Mouse (Mus musculus) heart, adult 8-10 months (tissue): Measurements from ENCODE around the gene Trim15. TPM values are rescaled to one million over a fixed set of nuclear protein-coding genes. Genes with fewer than 3 reads are reported as not detected.

ENCODE experiments used
- DNase-seq: peaks from one replicate; pipeline ENCODE4 v3.0.0; 2022; ENCODE audit warnings: low spot score
- total RNA-seq, 4 experiments: library from RNA; stranded (reverse); gene quantifications; 2 replicates each; pipeline ENCODE4 v1.2.4; 2022

The Trim15 gene
- total RNA-seq, 4 experiments from 2014 or later: not detected

DNA sequence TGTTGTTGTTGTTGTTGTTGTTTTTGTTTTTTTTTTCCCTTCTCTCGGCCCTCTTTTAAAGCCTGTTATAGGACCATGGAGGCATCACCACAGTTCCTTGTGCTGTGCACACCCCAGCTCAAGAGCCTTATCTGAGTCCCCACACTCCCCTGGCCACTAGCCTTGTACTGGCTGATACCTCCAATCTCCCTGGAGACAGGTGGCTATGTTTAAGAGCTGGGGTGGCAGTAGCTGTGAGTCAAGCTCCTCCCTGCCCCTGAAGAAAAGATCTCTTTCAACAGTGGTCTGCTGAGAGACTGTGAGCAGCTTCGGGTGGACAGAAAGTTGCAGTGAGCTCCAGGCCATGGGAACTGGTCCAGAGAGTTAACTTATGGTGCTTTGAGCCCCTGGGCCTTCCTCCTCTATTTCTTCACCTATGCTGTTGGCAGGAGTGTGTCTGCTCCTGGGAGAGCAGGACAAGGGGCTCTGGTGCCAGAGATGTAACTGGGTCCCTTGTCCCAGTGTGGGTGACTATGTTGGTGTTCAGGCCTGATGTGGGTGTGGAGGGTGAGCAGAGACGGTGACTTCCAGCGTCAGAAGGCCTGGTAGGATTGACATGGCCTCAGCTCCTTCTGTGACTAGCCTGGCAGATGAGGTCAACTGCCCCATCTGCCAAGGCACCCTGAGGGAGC is 2.4 kb upstream of the Trim15 start, which contains the start of gene Trim10:
TSS of gene Trim10 (plus strand) at position 291 of the 671 bp plus-strand sequence.
- no peak for DNase-seq

DNA sequence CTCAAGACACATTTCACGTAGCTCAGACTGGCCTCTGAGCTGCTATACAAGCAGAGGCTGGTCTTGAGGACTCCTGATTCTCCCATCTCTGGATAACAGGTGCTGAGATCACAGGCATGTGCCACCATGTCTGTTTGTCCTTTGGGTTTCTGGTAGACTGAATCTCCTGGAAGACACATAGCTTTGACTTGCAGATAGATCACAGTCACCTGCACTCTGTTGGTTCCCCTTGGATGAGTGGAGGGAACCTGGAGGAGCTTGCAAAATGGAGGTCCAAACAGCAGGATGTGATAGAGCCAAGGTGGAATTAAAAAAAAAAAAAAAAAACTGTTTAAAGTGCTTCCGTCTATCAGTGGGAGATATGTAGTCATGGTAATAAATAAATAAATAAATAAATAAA is 1.8 kb upstream of the Trim15 start:
- no peak for DNase-seq

DNA sequence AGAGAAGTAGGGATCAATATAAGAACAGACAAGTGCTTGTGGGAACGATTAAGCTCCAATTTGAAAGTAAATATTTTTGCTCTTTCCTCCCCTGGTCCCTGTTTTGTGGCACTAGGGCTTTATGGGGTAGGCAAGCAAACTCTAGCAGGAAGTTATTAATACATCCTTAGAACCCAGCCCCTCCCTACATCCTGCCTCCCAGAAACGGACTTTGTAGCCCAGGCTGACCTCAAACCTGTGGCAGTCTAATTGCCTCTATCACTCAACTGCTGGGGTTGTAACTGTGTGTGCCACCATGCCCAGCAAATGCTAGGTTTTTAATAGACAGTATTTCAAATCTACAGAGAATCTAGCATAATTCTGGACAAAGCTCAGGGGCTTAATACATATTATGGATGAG is 5.3 kb downstream of the Trim15 start:
- no peak for DNase-seq

DNA sequence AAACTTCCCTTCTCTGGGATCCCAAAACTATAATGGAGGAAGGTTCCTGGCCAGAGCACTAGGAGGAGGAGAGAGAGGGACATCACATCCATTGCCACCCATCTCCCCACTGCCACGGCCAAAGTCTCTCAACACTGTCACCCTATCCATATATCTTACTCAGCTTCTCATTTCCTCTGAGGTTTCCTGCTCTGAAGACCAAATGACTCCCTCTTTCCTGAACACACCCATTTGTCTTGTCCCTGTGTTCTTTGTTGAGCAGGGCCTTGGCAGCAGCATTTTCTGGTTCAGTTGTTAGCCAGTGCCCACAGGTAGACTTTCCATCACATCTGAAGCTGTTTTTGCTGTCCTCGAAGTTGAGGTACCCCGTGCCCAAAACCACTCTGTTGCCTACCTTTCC is 8.8 kb downstream of the Trim15 start:
- DNase-seq: no peak

DNA sequence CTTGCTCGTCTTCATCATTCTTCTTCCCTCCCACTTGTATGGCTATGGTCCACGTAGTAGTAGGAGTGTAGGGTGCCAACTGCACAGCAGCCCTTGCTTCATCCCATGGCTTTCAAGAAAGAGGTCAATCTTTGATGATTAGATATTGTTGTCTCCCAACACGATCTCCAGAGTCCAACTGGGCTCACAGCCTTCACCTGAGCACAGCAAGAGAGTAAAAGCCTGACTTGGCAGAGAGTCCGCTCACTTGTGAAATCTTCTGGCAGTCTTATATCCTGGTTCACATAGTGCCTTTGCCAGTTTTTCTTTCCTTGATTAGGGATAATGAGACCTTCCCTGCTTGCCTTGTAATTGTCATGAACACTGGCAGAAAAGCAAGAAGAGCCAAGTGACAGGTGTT is 10.8 kb downstream of the Trim15 start:
- DNase-seq: no peak

DNA sequence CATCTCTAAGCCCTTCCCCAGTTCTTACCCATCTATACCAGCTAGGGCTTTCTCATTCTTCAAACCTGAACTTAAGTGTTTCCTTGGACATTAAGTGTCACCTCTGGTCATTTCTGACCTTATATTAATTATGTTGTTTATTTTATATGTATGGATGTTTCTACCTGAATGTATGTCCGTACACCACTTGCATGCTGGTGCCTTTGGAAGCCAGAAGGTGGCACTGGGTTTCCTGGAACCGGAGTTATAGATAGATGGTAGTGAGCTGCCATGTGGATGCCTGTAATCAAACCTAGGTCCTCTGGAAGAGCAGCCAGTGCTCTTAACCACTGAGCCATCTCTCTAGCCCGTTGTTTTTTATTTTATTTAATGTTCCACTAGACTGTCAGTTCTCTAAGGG is 11.5 kb downstream of the Trim15 start:
- no peak for DNase-seq

DNA sequence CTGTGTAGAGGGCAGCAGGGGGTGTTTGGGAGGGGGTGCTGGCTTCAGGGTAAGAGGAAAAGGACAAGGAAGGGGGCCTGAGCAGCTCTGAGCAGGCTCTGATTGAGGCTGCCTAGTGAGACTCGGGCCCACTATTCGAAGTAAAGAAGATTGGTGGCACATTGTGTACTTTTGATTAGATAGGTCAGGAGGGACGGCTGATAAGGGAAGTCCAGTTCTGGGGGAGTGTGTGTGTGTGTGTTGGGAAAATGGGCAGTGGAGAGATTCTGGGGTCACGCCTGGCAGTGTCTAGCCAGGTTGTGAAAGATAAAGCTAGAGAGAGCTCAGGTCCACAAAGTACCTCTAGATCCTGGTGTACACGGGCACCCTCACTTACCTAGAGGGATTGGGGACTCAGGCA is 15.4 kb downstream of the Trim15 start:
- no peak for DNase-seq

DNA sequence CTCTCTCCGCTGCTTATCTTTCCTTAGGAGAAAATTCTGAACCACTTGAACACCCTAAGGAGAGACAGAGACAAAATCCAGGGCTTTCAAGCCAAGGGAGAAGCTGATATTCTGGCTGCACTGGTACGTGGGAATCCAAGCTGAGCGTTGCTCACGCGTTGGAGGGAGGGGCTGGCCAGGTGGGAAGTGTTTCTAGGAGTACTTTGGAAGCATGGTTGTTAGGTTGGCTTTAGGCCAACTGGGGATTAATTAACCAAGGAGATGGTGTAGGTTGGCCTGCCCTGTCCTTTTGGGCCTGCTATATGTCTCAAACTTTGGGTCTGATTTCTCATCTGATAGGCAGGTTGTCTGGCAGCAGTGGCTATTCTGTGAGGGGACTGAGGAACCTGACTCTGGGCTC is 15.8 kb downstream of the Trim15 start:
- no peak for DNase-seq

DNA sequence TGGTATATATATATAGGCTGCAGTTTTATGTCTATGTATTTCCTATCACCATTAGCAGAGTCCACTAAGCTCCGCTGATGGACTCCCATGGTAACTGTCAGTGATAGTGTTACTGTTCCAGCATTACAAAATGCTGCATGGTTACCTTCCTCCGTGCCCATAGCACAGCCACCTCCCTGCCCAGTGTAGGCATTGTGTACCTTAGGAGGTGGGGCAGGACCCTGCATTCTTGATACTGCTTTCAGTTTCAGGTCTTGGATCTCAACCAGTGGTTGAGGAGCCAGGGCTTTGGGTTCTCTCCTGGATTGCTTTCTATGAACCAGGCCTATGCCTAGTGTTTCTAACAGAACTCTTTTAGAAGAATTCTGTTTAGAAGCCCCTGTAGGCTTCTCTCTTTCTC is 17.0 kb downstream of the Trim15 start:
- DNase-seq: no peak

DNA sequence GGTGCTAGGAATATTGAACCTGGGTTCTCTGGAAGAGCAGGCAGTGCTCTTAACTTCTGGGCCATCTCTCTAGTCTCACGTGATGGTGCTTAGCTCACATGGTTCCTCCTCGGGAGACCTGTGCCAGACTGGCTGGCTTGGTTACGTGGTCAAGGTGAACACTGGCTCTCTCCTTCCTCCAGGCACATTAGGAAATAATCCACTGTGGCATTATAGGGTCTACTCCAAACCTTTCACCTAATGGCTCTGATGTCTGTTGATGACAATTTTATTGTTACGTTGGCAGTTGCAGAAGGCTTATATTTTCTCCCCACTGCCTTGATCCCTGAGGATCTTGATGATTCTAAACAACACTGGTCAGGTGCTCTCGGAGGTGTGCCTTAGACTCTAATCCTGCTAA is 18.1 kb downstream of the Trim15 start:
- DNase-seq: no peak

DNA sequence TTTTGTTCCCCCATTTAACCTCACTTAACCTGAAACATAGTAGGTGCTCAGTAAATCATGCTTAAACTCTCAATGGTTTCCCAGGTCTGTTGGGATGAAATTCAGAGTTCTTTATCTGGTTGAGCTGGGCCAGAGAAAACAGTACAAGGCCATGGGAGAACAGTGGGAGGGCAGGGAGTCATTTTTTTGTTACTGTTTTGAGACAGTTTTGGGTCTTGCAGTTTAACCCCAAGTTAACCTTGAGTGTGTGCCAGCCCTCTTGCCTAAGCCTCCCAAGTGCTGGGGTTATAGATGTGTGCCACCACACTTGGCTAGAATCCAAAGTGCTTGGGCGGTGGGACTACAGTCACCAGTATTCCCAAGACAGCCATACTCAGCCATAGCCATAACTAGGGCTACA is 22.3 kb downstream of the Trim15 start:
- DNase-seq: no peak

DNA sequence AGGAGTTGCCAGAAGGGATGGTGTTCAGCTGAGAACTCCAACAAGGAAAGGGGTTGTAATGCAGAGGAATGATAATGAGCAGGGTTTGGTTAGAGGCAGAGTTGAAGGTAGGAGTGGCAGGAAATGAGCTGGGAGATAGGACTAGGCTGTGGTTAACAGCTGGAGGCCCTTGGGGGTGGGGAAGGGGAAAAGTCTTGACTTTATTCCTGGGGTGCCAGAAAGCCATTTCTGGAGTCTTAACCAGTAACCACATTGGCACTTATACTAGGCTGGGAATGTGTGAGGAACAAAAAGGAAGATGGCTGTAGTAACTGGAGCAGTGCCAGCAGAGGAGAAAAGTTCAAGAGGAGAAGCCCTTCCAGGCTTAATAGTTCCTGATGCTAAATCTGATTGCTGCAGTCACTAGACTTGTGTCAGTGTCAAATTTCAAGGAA is 22.7 kb downstream of the Trim15 start:
- no peak for DNase-seq

DNA sequence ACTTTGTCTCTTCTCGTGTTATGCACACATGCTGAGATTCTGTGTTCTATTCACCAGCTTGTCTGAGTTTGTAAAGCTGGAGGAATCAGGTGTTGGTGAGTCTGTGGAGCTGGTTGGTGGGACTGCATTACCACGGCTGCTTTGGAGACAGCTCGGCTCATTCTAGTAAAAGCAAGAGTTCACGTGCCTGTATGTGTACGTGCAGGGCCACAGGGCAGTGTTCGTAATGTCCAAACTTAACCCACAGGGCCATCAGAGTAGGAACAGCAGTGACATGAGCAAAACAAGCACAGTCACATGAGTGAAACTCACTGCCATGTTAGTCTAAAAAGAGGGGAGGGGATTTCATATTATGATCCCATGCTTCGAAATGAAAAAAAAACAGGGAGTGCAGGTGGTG is 23.3 kb downstream of the Trim15 start:
- DNase-seq: no peak

DNA sequence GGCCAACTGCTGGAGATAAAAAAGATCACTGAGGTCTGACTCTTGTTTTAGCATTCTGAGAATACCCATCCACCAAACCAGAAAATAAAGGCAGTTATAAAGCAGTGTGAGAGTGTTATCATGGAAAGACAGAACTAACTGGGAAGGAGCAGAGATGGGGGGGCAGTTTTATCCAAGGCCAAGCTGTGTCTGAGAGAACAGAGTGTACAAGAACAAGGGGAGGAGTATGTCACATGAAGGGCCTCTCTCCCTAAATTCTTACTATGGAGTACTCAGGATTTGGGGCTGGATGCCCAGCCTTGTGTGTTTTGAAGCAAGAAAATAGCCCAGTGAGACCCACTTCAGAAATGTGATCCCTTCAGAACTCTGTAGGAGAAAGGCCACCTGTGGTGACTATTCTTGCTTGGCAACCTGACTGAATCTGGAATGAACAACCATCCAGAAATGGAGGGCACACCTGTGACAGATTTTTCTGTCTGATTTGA is 26.0 kb downstream of the Trim15 start:
- peak; percentile 24 for DNase-seq

DNA sequence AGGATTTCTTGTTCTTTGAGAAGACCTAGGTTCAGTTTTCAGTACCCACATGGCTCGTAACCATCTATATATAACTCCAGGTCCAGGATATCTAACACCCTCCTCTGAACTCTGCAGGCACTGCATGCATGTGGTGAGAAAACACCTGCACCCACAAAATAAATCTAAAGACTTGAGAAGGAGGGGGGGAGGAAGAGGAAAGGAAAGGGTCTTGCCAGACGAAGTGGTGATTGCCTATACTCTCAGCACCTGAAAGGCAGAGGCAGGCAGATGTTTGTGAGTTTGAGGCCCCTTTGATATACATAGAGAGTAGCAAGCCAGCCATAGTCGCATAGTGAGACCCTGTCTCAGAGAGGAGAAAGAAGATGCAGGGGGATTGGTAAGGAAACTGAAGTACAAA is 27.1 kb downstream of the Trim15 start:
- no peak for DNase-seq

DNA sequence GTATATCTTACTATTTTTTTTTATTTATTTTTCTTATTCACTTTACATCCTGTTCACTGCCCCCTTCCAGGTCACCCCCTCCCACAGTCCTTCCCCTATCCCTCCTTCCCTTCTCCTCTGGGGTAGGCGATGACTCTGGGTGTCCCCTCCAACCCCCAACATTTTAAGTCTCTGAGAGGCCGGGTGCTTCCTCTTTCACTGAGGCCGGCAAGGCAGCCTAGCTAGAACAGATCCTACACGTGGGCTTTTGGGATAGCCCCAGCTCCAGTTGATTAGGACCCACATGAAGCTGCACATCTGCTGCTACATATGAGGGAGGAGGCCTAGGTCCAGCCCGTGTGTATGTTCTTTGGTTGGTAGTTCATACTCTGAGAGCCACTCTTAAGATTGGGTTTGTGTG is 28.0 kb downstream of the Trim15 start:
- no peak for DNase-seq

DNA sequence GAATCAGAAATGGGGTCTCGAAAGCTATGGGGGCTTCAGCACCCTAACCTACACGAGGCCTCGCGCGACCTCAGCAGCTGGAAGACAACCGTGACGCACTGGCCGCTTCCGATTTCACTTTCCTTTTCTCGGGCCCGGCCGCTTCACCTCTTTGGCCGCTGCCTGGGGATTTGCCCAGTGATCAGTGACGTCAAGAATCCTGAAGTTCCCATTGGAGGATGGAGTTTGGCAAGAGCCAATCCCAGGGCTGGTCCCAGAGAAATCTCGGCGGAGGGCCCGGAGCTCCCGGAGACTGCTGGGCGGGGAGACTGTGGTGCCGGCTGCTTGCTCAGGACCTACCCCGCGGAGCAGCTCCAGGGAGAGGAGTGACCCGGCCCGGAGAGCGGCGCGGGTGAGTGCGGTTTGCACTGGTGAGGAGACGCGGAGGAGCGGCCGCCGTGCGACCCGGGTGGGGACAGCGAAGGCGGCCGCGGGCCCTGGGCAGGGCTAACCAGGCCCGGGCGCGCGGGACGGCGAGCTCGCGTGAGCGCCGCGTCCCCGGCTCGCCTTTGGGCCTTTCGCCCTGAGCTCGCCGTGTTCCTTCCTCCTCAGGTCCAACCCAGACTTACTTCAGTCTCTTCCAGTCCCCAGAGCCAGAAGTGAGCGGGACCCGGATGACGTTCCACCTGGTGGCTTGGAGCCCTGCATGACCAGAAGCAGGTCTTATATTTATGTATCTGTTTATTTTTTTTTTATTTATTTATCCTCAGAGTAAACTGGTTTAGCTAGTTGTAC is 29.9 kb downstream of the Trim15 start, which contains the start of gene Trim26:
TSS of gene Trim26 (plus strand) at position 261 of the 774 bp plus-strand sequence.
- DNase-seq: peak; percentile 100

DNA sequence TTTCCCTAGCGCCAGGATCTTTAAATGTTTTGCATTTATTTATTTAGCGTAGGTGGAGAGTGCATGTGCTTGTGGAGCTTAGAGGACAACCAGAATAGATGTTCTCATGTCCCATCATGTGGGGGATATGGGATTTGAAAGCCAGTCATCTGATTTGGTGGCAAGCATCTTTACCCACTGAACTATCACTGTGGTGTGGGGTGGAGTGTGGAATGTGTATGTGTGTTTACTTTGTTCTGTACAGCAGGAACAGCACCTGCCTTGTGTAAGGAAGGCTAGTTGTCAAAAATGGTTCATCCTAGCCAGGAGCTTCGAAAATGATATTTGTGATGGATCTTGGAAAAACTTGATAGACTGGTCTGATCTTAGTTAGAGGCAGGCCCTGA is 30.6 kb downstream of the Trim15 start:
- DNase-seq: no peak

DNA sequence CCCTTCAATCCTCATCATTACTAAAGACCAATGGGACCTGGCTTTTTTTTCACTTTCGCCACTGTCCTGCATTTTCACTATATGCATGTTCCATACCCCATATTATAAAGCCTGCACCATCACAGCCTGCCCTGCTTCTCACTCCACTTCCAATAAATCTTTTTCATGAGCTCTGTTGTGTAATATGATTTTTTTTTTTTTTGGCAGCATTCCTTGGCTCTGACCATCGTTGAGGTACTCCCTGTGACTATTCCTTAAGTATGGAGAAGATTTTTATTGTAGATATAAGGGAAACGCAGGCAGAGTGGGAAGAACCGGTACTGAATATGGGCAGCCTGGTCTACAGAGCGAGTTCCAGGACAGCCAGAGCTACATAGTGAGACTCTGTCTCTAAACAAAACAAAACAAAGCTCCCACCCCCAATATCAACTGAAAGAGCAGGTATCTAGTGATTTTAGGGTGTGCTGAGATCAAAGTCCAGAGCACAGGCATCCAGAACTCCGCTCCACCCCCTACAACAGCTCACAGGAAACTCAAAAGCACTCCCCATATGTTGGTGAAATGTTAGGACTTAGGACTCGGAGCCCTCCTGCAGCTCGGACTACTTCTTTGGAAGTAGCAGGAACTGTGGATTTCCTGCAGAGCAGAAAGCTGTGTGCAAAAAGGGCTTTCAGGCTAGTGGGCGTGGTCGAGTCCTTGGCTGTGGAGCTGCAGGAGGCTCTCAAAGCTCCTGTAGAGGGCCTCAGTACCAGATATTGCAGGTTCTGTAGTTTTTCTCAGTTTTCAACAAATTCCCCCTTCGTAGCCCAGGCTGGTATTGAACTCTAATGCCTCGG is 31.2 kb downstream of the Trim15 start:
- peak; percentile 63 for DNase-seq

DNA sequence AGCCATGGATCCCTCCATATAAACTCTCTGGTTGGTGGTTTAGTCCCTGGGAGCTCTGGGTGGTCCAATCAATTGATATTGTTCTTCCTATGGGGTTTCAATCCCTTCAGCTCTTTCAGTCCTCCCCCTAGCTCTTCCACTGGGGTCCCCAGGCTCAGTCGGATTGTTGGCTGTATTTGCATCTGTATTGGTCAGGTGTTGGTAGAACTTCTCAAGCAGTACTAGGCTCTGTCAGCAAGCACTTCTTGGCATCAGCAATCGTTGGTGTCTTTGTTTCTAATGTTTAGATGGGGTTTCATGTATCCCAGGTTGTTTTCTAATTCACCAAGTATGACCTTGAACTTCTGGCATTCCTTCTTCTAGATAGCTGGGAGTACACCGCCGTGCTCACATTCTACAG is 34.3 kb downstream of the Trim15 start:
- DNase-seq: no peak

DNA sequence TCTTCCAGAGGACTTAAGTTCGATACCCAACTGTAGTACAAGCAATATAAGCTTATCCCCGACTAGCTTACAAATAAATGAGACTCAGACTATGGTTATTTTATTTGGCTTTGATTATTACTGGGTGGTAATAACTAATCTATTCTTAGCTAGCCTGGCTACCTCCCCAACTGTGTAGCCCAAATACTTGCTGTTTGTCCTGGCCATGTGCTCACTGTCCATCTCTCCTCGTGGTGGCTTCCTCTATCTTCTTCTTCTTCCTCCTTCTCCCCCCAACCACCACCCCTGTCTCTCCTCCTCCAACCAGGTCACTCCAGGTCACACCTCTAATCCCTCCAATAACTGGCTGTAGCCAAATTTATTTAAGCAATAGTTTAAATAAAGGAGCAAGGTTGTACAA is 36.5 kb downstream of the Trim15 start:
- DNase-seq: no peak

DNA sequence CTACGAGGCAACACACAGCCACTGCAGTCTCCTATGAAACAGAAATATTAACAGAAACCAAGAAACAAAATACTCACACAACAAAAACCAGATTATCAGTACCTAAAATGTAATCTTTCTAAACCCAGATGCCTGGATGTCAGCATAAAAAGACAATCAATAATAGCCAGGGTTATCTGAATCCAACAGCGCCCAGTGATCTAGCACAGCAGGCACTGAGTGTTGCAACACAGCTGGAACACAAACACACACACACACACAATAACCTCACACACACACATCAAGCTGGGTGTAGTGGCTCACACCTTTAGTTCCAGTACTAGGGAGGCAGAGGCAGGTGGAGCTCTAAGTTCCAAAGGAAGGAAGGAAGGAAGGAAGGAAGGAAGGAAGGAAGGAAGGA is 38.5 kb downstream of the Trim15 start:
- no peak for DNase-seq
